Mouse (Mus musculus): ENCODE measurements around the gene Anks1b.

Gene Anks1b

GRCm38 (mm10) chr10:90688153-90688552 is 814.8 kb downstream of the Anks1b start:
- no peak for DNase-seq

GRCm38 (mm10) chr10:90688696-90689252 is 815.5 kb downstream of the Anks1b start:
- DNase-seq: no peak

GRCm38 (mm10) chr10:90689854-90690513 is 816.7 kb downstream of the Anks1b start:
- peak; percentile 66 for DNase-seq

GRCm38 (mm10) chr10:90696687-90697086 is 823.4 kb downstream of the Anks1b start:
- no peak for DNase-seq

- peak; percentile 7 for DNase-seq
Observed at GRCm38 (mm10) chr10:90697413-90697812, 824.1 kb downstream of the Anks1b start.

- no peak for DNase-seq
Observed at GRCm38 (mm10) chr10:90699211-90699610, 825.9 kb downstream of the Anks1b start.

GRCm38 (mm10) chr10:90704602-90705001 is 831.3 kb downstream of the Anks1b start:
- no peak for DNase-seq

GRCm38 (mm10) chr10:90708822-90709601 is 835.7 kb downstream of the Anks1b start:
- no peak for DNase-seq

- no peak for DNase-seq
Observed at GRCm38 (mm10) chr10:90709602-90709931, 836.3 kb downstream of the Anks1b start.

GRCm38 (mm10) chr10:90717961-90718360 is 844.7 kb downstream of the Anks1b start:
- no peak for DNase-seq

GRCm38 (mm10) chr10:90718684-90719083 is 845.4 kb downstream of the Anks1b start:
- DNase-seq: no peak

- DNase-seq: no peak
Observed at GRCm38 (mm10) chr10:90719996-90720395, 846.7 kb downstream of the Anks1b start.

GRCm38 (mm10) chr10:90723071-90723494 is 849.8 kb downstream of the Anks1b start:
- no peak for DNase-seq

GRCm38 (mm10) chr10:90723941-90724341 is 850.6 kb downstream of the Anks1b start:
- no peak for DNase-seq

GRCm38 (mm10) chr10:90724931-90725330 is 851.6 kb downstream of the Anks1b start:
- DNase-seq: no peak

GRCm38 (mm10) chr10:90728401-90729358 is 855.4 kb downstream of the Anks1b start:
- peak; percentile 81 for DNase-seq

- DNase-seq: no peak
Observed at GRCm38 (mm10) chr10:90729527-90729926, 856.2 kb downstream of the Anks1b start.

GRCm38 (mm10) chr10:90732823-90733222 is 859.5 kb downstream of the Anks1b start:
- no peak for DNase-seq

GRCm38 (mm10) chr10:90733632-90734031 is 860.3 kb downstream of the Anks1b start:
- DNase-seq: peak; percentile 32

GRCm38 (mm10) chr10:90738475-90738874 is 865.2 kb downstream of the Anks1b start:
- no peak for DNase-seq

GRCm38 (mm10) chr10:90740956-90741355 is 867.6 kb downstream of the Anks1b start:
- DNase-seq: no peak

- DNase-seq: no peak
Observed at GRCm38 (mm10) chr10:90751889-90752288, 878.6 kb downstream of the Anks1b start.

GRCm38 (mm10) chr10:90753106-90753505 is 879.8 kb downstream of the Anks1b start:
- DNase-seq: no peak

Measured in kidney, adult 9 months (tissue).